Mouse (Mus musculus): ENCODE results near the gene Arhgap29. TPM values are rescaled to one million over a fixed set of nuclear protein-coding genes. Genes with fewer than 3 reads are reported as not detected.

Gene Arhgap29
- total RNA-seq, 2 experiments from 2014 or later = 48.6 to 58.7 TPM

GRCm38 (mm10) chr3:121999934-122000333 lies 47.6 kb downstream of the Arhgap29 start:
- no peak for DNase-seq (ENCODE audit: low spot score in 2 of 2)

DNA sequence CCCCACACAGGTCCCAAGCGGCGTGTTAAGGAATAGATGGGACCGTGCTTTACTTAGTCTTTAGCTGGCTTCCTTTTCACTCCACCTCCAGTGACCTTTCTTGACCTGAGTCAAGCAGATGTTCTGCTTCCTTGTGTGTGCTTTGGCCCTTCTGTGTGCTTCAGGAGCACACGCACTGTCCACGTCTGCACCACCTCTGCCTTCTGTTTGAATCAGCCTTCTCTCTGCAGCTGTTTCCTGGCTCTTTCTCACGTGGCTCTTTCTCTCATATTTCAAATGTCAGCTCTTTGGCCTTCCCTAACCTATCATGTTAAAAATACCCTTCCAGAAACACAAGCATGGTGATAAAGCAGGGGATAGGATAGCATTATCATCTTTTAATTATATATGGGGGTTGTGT lies 49.2 kb downstream of the Arhgap29 start:
- no peak for DNase-seq (ENCODE audit: low spot score in 2 of 2)

- DNase-seq (ENCODE audit: low spot score in 2 of 2) = no peak
These were observed 57.5 kb downstream of the Arhgap29 start for GRCm38 (mm10) chr3:122009818-122010217.

- DNase-seq (ENCODE audit: low spot score in 2 of 2) = no peak
These were observed 58.0 kb downstream of the Arhgap29 start for GRCm38 (mm10) chr3:122010292-122010691.

GRCm38 (mm10) chr3:122012464-122012863 lies 60.1 kb downstream of the Arhgap29 start:
- no peak for DNase-seq (ENCODE audit: low spot score in 2 of 2)

GRCm38 (mm10) chr3:122018421-122018820 lies 66.1 kb downstream of the Arhgap29 start:
- no peak for DNase-seq (ENCODE audit: low spot score in 2 of 2)

DNA sequence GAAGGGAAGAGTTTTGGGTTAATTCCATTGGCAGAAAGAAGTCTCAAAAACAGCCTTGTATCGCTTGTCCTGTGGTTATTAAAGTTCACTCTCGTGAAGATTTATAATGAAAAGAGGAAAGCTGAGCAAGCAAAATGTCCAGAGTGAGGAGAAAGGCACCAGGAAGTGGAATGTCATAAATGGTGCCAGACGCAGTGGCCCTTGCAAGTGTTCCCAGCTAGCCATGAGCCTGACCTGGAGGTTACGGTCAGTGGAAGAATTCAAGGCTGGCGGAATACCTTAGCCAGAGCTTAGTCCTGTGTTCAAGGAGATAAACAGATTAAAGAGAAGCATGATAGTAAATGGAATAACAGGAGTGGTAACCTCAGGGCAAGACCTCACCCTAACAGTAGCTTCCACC lies 66.8 kb downstream of the Arhgap29 start:
- DNase-seq (ENCODE audit: low spot score in 2 of 2) = no peak

- DNase-seq (ENCODE audit: low spot score in 2 of 2) = no peak
These were observed 68.8 kb downstream of the Arhgap29 start for GRCm38 (mm10) chr3:122021029-122021652.

- DNase-seq (ENCODE audit: low spot score in 2 of 2) = no peak
These were observed 70.0 kb downstream of the Arhgap29 start for GRCm38 (mm10) chr3:122022355-122022754.

DNA sequence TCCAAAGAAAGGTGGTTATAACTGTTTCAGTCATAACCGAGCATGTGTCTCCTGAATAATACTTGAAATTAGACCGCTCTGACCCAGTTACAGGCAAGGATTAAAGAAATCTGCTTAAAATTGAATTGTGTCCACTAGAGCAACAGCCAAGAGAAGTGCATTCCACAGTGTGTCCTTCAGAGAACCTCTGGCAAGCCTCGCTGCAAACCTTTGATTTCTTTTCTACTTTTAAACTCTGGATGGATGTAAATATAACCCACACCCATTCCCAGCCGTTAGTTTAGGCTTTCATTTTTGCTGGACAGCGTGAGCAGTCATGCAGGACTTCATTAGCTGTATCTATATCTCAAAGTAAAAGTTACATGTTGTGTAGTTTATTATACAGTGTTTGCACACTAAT lies 74.3 kb downstream of the Arhgap29 start:
- no peak for DNase-seq (ENCODE audit: low spot score in 2 of 2)

- no peak for DNase-seq (ENCODE audit: low spot score in 2 of 2)
These were observed 75.4 kb downstream of the Arhgap29 start for GRCm38 (mm10) chr3:122027776-122028175.

GRCm38 (mm10) chr3:122033248-122033837 lies 81.0 kb downstream of the Arhgap29 start:
- DNase-seq (ENCODE audit: low spot score in 2 of 2) = no peak

- no peak for DNase-seq (ENCODE audit: low spot score in 2 of 2)
These were observed 81.9 kb downstream of the Arhgap29 start for GRCm38 (mm10) chr3:122034240-122034639.

GRCm38 (mm10) chr3:122035092-122035491 lies 82.8 kb downstream of the Arhgap29 start:
- no peak for DNase-seq (ENCODE audit: low spot score in 2 of 2)

GRCm38 (mm10) chr3:122040522-122040921 lies 88.2 kb downstream of the Arhgap29 start:
- no peak for DNase-seq (ENCODE audit: low spot score in 2 of 2)

- DNase-seq (ENCODE audit: low spot score in 2 of 2) = no peak
These were observed 90.8 kb downstream of the Arhgap29 start for GRCm38 (mm10) chr3:122043102-122043501.

DNA sequence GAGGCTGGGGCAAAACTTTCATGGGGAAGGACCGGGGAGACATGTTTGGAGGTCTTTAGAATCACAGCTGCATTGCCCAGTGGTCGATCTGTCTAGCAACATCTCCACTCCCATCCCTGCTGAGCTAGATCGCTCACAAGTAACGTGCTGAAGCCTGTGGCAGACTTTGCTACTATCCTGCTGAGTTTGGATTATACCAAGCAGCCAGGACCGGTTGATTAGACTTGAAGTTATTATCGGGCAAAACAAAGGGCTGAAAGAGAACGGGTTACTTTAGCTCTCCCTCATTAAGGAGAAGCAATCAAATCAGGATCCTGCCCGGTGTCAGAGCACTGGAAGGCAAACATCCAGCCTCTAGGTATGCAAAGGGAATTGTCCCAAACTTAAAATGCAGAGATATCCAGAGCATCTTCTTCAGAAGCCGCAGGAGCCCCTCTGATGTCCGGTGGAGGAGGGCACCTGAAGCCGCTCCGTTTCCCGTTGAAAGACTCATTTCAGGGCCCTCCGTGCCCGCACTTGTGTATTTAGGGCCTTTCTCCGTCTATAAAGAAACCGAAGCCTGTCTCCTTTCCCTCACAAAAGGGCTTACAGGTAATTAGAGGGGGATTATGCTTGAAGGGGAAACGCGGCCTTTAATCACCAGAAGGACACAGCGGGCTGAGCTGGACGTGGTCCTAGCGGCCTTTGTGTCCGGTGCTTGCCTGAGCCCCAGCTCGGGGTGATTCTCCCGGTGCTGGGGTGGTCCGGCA lies 91.6 kb downstream of the Arhgap29 start, which contains the start of gene Abca4:
Gene Abca4, plus strand, starts transcription at position 645 of the 749 bp plus-strand sequence.
- no peak for DNase-seq (ENCODE audit: low spot score in 2 of 2)

DNA sequence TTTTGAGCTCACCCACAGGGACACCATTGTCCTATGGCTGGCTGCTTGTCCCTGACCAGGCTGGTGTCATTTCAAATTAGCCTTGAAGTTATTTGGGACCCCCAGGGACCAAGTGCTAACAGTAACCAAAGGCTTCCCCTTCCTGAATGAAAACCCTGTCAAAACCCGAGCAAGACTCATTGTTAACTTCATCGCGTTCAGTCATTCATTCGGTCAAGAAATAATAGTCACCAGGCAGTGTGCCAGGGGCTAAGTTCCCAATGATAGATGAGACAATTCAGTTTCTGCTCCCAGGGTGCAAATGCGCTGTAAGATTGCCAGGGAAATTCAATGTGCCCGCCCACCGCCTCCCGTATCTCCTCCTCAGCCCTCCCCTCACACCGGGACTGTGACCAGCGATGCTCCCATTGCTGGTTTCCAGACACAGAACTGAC lies 93.9 kb downstream of the Arhgap29 start:
- no peak for DNase-seq (ENCODE audit: low spot score in 2 of 2)

DNA sequence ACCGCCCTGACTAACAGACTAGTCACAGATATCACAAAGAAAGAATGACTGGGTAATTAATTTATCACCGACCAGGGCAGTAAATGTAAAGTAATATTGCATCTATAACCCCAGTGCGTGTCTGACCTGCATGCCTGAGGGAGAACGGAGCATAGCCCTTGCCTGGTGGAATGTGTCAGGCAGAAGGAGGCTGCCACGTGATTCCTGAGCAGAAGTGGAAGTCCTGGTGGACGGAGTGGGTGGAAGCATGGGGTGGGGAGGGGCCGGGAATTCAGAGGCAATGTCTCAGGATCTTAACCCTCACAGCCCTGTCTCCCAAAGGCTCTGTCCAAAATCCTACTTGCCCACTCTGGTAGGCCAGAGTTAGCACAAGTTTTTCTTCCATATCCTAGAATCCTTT lies 95.1 kb downstream of the Arhgap29 start:
- DNase-seq (ENCODE audit: low spot score in 2 of 2) = no peak

DNA sequence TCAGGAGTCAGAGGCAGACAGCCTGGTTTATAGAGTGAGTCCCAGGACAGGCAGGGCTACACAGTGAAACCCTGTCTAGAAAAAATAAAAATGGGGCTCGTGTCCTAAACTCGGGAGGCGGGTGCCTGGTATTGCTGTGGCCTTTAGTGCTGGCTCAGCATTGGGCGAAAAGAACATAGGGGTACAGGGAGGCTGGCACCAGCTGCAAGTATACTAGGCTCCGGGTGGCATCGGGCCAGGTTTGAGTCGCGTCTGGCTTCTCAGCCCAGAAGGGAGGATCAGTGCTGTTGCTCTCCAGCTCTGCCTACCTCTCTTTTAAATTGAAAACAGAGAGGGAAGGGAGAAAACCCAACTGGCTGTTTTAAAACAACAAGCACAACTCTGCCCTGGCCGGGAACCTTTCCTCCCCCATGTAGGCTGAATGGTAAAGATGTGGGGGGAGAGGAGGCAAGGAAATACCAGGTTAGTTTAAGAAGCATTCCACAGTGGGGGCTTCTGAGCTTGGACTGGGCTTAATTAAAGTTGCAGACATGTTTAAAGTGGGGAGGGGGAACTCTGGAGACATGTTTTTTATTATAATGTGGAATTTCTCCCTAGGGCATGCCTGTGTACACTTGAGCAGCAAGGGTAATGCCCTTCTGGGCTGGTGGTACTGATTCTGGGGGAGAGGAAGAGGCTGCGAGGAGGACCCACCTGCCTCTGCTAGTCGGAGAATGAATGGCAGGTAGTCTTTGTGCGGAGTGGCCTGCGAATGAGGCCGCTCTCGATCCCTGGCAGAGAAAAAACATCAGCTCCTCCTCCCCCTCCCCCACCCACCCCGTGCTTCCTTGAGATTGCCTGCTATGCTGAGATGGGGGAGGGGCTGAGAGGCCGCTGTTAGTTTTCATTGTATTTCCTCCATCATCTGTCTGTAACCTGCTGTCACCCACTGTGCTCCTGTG lies 95.8 kb downstream of the Arhgap29 start:
- peak; percentile 34 to 63 for DNase-seq (ENCODE audit: low spot score in 2 of 2)

- DNase-seq (ENCODE audit: low spot score in 2 of 2) = no peak
These were observed 96.8 kb downstream of the Arhgap29 start for GRCm38 (mm10) chr3:122049158-122049557.

Measured in adrenal gland, adult 18-20 months (tissue).